Comparison of ENCODE assay signal across 8 mouse cellular contexts in the genomic region with DNA sequence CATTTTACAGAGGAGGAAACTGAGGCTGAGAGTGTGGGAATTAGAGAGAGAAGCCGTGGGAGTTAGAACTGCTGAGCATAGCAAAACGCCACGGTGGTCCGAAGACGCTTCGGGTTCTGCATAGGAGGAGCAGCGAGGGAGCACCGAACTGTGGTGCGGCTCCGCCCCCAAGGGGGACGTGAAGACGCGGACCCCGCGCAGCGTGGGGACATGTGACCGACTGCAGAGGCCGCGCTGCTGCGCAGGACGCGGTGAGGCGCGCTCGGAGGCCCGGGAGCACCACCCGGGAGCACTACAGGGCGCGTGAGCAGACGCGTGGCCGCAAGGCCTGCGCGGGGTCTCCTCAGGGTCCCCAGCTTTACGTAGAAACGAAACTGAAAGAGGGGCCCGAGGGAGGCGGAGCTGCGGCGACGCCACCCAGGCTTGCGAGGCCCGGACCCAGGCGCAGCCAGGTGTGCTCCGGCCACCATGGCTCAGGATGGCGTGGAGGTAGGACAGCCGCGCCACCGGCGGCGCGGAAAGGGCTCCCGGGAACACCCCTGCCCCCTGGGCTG. TPM values are rescaled to one million over a fixed set of nuclear protein-coding genes. Genes with fewer than 3 reads are reported as not detected.
DNase-seq lines count a peak whose midpoint lies in the region; ATAC-seq and TF ChIP-seq lines count a peak whose summit lies in the region.

A gene (plus strand): TSS at position 195 of the 554 bp plus-strand sequence.

- peaks cover 72% of the 10 kb centered on the region for H3K27me3 ChIP-seq in forebrain, embryonic 12.5 days
- peaks cover 53% of the 10 kb centered on the region for H3K27me3 ChIP-seq in hindbrain, embryonic 10.5 days (ENCODE audit: insufficient read depth, poor library complexity, severe bottlenecking)
- H3K27me3 ChIP-seq in lung, postnatal 0 days (replicated peaks; ENCODE audit: insufficient read depth, low read length), result 0 out of 2 replicates have a peak, but pooled peaks cover 5% of the 10 kb centered on the region

- 9% methylated on average over 53 of the region's 53 CpGs for WGBS in forebrain, embryonic 12.5 days
- 11% methylated on average over 53 of the region's 53 CpGs for WGBS in hindbrain, embryonic 10.5 days
- 6% methylated on average over 48 of the region's 53 CpGs for WGBS in lung, postnatal 0 days

- peak within 1 kb of the TSS; percentile 35 for H3K4me2 ChIP-seq in forebrain, embryonic 12.5 days
- H3K4me2 ChIP-seq in lung, postnatal 0 days (replicated peaks; ENCODE audit: low read depth, low read length), result peak within 1 kb of the TSS; percentile 82

- TF ChIP-seq EP300 in lung, postnatal 0 days (IDR thresholded peaks at IDR 0.05), result no peak

- TF ChIP-seq CTCF in lung, postnatal 0 days (IDR thresholded peaks at IDR 0.05), result no peak

- H3K4me3 ChIP-seq in forebrain, embryonic 12.5 days (replicated peaks), result peak within 1 kb of the TSS; percentile 28
- H3K4me3 ChIP-seq in hindbrain, embryonic 10.5 days, result peak within 1 kb of the TSS; percentile 45
- peak within 1 kb of the TSS; percentile 74 for H3K4me3 ChIP-seq in lung, postnatal 0 days (ENCODE audit: low read depth, low read length)

- no peak for ATAC-seq in forebrain, embryonic 12.5 days (ENCODE audit: low FRiP score)
- ATAC-seq in lung, postnatal 0 days, result peak; percentile 75

- H3K9ac ChIP-seq in forebrain, embryonic 12.5 days, result no peak within 1 kb of the TSS
- peak within 1 kb of the TSS; percentile 52 for H3K9ac ChIP-seq in lung, postnatal 0 days (replicated peaks; ENCODE audit: low read depth)

- H3K36me3 ChIP-seq in forebrain, embryonic 12.5 days (replicated peaks), result no peaks in the 10 kb centered on the region
- H3K36me3 ChIP-seq in hindbrain, embryonic 10.5 days, result no peaks in the 10 kb centered on the region
- H3K36me3 ChIP-seq in lung, postnatal 0 days (ENCODE audit: insufficient read depth, low read length), result 0 out of 2 replicates have a peak, but pooled peaks cover 6% of the 10 kb centered on the region

- H3K4me1 ChIP-seq in forebrain, embryonic 12.5 days, result 0 out of 2 replicates have a peak, but pooled peaks cover 8% of the 10 kb centered on the region
- H3K4me1 ChIP-seq in hindbrain, embryonic 10.5 days (replicated peaks), result peaks cover 8% of the 10 kb centered on the region
- H3K4me1 ChIP-seq in lung, postnatal 0 days (ENCODE audit: insufficient read depth, low read depth, low read length), result peaks cover 4% of the 10 kb centered on the region; the same call in 1 of the 2 replicates

- no peaks in the 10 kb centered on the region for H3K9me3 ChIP-seq in forebrain, embryonic 12.5 days
- no peaks in the 10 kb centered on the region for H3K9me3 ChIP-seq in hindbrain, embryonic 10.5 days
- no peaks in the 10 kb centered on the region for H3K9me3 ChIP-seq in lung, postnatal 0 days (ENCODE audit: low read length)

- DNase-seq in ES-CJ7 (ENCODE audit: low read depth, low spot score), result peak; percentile 76
- DNase-seq in adrenal gland, postnatal 25 days, result peak; percentile 59
- DNase-seq in hindbrain, embryonic 10.5 days (ENCODE audit: low spot score), result no peak
- peak; percentile 69 to 75 for DNase-seq in layer of hippocampus, postnatal 10 days (ENCODE audit: low spot score in 2 of 2)
- DNase-seq in lung, postnatal 0 days (ENCODE audit: low spot score), result peak; percentile 61
- peak; percentile 90 for DNase-seq in right cerebral cortex, adult 18-20 months
- no peak for DNase-seq in embryo, embryonic 11 days

- H3K27ac ChIP-seq in forebrain, embryonic 12.5 days, result no peak within 1 kb of the TSS
- no peak within 1 kb of the TSS for H3K27ac ChIP-seq in hindbrain, embryonic 10.5 days
- H3K27ac ChIP-seq in lung, postnatal 0 days (ENCODE audit: low read length), result no peak within 1 kb of the TSS

RNA-seq across cellular contexts. Expression of the gene that starts here (rescaled TPM):
- total RNA-seq in adrenal gland, postnatal 25 days (2021), result 22.5 and 33.4 TPM in 2 replicates
- polyA plus RNA-seq in forebrain, embryonic 12.5 days (2016; fragmentation: Nextera tagmentation; extraction: Ambion mirVana), result 1.4 and 1.5 TPM in 2 replicates
- 0.85 and 1.4 TPM in 2 replicates for polyA plus RNA-seq in hindbrain, embryonic 10.5 days (2016; fragmentation: Nextera tagmentation; extraction: Ambion mirVana)
- 10 to 100 TPM; 48.2 to 55.5 TPM for total RNA-seq in layer of hippocampus, postnatal 10 days (2021)
- 9.3 and 12.3 TPM in 2 replicates for polyA plus RNA-seq in lung, postnatal 0 days (2015; fragmentation: Nextera tagmentation; extraction: Ambion mirVana)

Comparison
In these comparisons a context has a peak if more than half of its experiments do, and no peak if none do; other contexts are left out.
1. DNase-seq: peak in ES-CJ7 (single experiment), adrenal gland, postnatal 25 days (single experiment), layer of hippocampus, postnatal 10 days (2 of 2), lung, postnatal 0 days (single experiment) and right cerebral cortex, adult 18-20 months (single experiment); none in hindbrain, embryonic 10.5 days (single experiment) and embryo, embryonic 11 days (single experiment).
2. Peak in every context shown above with its lines, with median percentiles within 50 percentile points of each other: H3K4me3 ChIP-seq.